Mouse (Mus musculus): Measurements from ENCODE around the gene Olfr299. TPM values are rescaled to one million over a fixed set of nuclear protein-coding genes. Genes with fewer than 3 reads are reported as not detected.

Gene Olfr299
- polyA plus RNA-seq (2016; fragmentation: Nextera tagmentation; extraction: Ambion mirVana): not detected in 2 replicates

DNA sequence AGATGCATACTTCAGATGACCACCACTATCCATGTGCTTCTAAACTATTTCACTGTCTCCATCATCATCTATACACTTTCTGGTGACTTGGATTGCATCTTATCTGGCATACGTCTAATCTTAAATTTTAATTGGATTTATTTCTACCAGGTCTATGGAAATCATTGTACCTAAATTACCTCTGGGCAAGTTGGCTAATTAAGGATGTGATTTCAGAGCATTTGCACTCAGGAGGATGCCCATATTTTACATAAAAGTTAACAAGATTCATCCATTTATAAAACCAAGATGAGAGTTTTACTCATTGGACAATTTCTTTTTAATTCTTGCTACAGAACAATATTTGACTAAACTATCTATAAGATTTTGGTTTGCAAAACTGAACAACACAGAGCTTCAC, at the start of gene Olfr299:
TSS of gene Olfr299 (plus strand) at position 301 of the 400 bp plus-strand sequence.
- no peak for ATAC-seq (ENCODE audit: insufficient number of reproducible peaks, low FRiP score)
- no peaks in the 10 kb centered on the region for H3K36me3 ChIP-seq
- H3K9ac ChIP-seq: no peak within 1 kb of the TSS
- no peak within 1 kb of the TSS for H3K4me3 ChIP-seq
- H3K27ac ChIP-seq (ENCODE audit: poor library complexity, severe bottlenecking): no peak within 1 kb of the TSS
- H3K4me2 ChIP-seq: no peak within 1 kb of the TSS
- H3K4me1 ChIP-seq (replicated peaks): no peaks in the 10 kb centered on the region
- H3K9me3 ChIP-seq (replicated peaks): no peaks in the 10 kb centered on the region
- H3K27me3 ChIP-seq (replicated peaks): no peaks in the 10 kb centered on the region
- 81% methylated on average over 1 of the region's 1 CpGs for WGBS

DNA sequence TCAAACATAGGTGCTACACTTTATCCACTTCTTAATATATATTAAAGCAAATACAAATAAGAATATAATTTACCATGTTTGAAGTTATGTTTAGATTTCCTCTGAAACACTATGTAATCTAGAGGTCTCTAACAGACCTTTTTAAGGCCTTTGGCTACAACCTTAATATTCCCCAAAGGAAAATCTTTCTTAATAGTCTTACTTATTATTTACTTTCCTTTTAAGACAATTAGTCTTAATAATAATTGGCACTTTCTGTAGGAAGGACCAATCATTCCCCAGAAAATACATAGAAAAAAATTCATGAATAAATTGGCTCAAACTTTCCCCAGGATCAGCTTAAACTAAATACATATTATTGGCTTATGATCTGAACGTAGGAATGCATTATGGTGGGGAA, 32.7 kb downstream of the Olfr299 start, which contains the start of gene Olfr298:
TSS of gene Olfr298 (minus strand) at position 101 of the 400 bp plus-strand sequence.
- ATAC-seq (ENCODE audit: insufficient number of reproducible peaks, low FRiP score): no peak
- H3K9ac ChIP-seq: no peak within 1 kb of the TSS
- no peak within 1 kb of the TSS for H3K4me2 ChIP-seq
- H3K9me3 ChIP-seq (replicated peaks): no peaks in the 10 kb centered on the region
- H3K27ac ChIP-seq (ENCODE audit: poor library complexity, severe bottlenecking): no peak within 1 kb of the TSS
- no peaks in the 10 kb centered on the region for H3K4me1 ChIP-seq (replicated peaks)
- WGBS: 78% methylated on average over 1 of the region's 1 CpGs
- H3K36me3 ChIP-seq: no peaks in the 10 kb centered on the region
- H3K4me3 ChIP-seq: no peak within 1 kb of the TSS
- no peaks in the 10 kb centered on the region for H3K27me3 ChIP-seq (replicated peaks)

Other genes starting within 250 kb of the Olfr299 start
- not detected in 2 replicates for gene Vmn2r76, start 213.6 kb upstream of the Olfr299 start, polyA plus RNA-seq (2016; fragmentation: Nextera tagmentation; extraction: Ambion mirVana)
- gene Olfr310, start 182.7 kb upstream of the Olfr299 start, polyA plus RNA-seq (2016; fragmentation: Nextera tagmentation; extraction: Ambion mirVana): not detected in 2 replicates
- gene Olfr309, start 146.2 kb upstream of the Olfr299 start, polyA plus RNA-seq (2016; fragmentation: Nextera tagmentation; extraction: Ambion mirVana): not detected in 2 replicates
- gene Olfr308, start 134.3 kb upstream of the Olfr299 start, polyA plus RNA-seq (2016; fragmentation: Nextera tagmentation; extraction: Ambion mirVana): not detected in 2 replicates
- gene Olfr307, start 122.3 kb upstream of the Olfr299 start, polyA plus RNA-seq (2016; fragmentation: Nextera tagmentation; extraction: Ambion mirVana): not detected in 2 replicates
- not detected in 2 replicates for gene Olfr305, start 93.0 kb upstream of the Olfr299 start, polyA plus RNA-seq (2016; fragmentation: Nextera tagmentation; extraction: Ambion mirVana)
- gene Olfr304, start 73.3 kb upstream of the Olfr299 start, polyA plus RNA-seq (2016; fragmentation: Nextera tagmentation; extraction: Ambion mirVana): not detected in 2 replicates
- gene Olfr303, start 62.1 kb upstream of the Olfr299 start, polyA plus RNA-seq (2016; fragmentation: Nextera tagmentation; extraction: Ambion mirVana): not detected in 2 replicates
- gene Olfr301, start 56.1 kb upstream of the Olfr299 start, polyA plus RNA-seq (2016; fragmentation: Nextera tagmentation; extraction: Ambion mirVana): not detected in 2 replicates
- not detected in 2 replicates for gene Olfr298, start 32.6 kb downstream of the Olfr299 start, polyA plus RNA-seq (2016; fragmentation: Nextera tagmentation; extraction: Ambion mirVana)
- not detected in 2 replicates for gene Olfr297, start 60.0 kb downstream of the Olfr299 start, polyA plus RNA-seq (2016; fragmentation: Nextera tagmentation; extraction: Ambion mirVana)
- gene Olfr295, start 123.9 kb downstream of the Olfr299 start, polyA plus RNA-seq (2016; fragmentation: Nextera tagmentation; extraction: Ambion mirVana): not detected in 2 replicates
- gene Olfr294, start 156.7 kb downstream of the Olfr299 start, polyA plus RNA-seq (2016; fragmentation: Nextera tagmentation; extraction: Ambion mirVana): not detected in 2 replicates
- gene Olfr293, start 189.1 kb downstream of the Olfr299 start, polyA plus RNA-seq (2016; fragmentation: Nextera tagmentation; extraction: Ambion mirVana): not detected in 2 replicates
- not detected in 2 replicates for gene Olfr292, start 228.4 kb downstream of the Olfr299 start, polyA plus RNA-seq (2016; fragmentation: Nextera tagmentation; extraction: Ambion mirVana)